Mouse (Mus musculus) myocyte (in vitro differentiated cells): Measurements from ENCODE around the gene Dph1. TPM values are rescaled to one million over a fixed set of nuclear protein-coding genes. Genes with fewer than 3 reads are reported as not detected.
A peak's percentile ranks its signal among the peaks of the same experiment; 100 is the strongest.
"Not testable (repeated sequence)": the region's sequence is repeated elsewhere in the genome, so short reads cannot be mapped to it uniquely, and the experiment has no call there.

Experiments used
- H3K27me3 ChIP-seq: one replicate; pipeline ENCODE4 v1.6.1; 2011; ENCODE audit not compliant: control insufficient read depth, insufficient read depth, insufficient read length
- H3K36me3 ChIP-seq: one replicate; pipeline ENCODE4 v1.6.1; 2011; ENCODE audit not compliant: control insufficient read depth, insufficient read depth
- H3K4me2 ChIP-seq: one replicate; pipeline ENCODE4 v1.6.1; 2011; ENCODE audit warnings: low read depth, control low read depth
- H3K4me3 ChIP-seq: one replicate; pipeline ENCODE4 v1.5.1; 2011; ENCODE audit warnings: mild to moderate bottlenecking, control low read depth, moderate library complexity
- H3K79me2 ChIP-seq: one replicate; pipeline ENCODE4 v1.6.1; 2011; ENCODE audit not compliant: control insufficient read depth, insufficient read depth
- H3ac ChIP-seq: one replicate; pipeline ENCODE4 v1.6.1; 2011; ENCODE audit not compliant: control insufficient read depth, insufficient read length
- CEBPB ChIP-seq: IDR thresholded peaks from 2 replicates; pipeline ENCODE4 v1.6.1; 2011; ENCODE audit warnings: mild to moderate bottlenecking, moderate library complexity; ENCODE audit not compliant: poor library complexity, insufficient read depth, severe bottlenecking
- E2F4 ChIP-seq: IDR thresholded peaks from one replicate; pipeline ENCODE4 v1.6.1; 2011; ENCODE audit warnings: mild to moderate bottlenecking, control low read depth, moderate library complexity; ENCODE audit not compliant: insufficient read depth
- MAX ChIP-seq: IDR thresholded peaks from one replicate; pipeline ENCODE4 v1.6.1; 2011; ENCODE audit warnings: low read depth, mild to moderate bottlenecking, control low read depth
- MYOD1 ChIP-seq, 3 experiments: IDR thresholded peaks; one replicate each; pipeline ENCODE4 v1.6.1; 2011; ENCODE audit warnings: control low read depth in 2 of 3, low read depth in 2 of 3, mild to moderate bottlenecking in 2 of 3, moderate library complexity in 1 of 3; ENCODE audit not compliant: insufficient read length in 2 of 3, control insufficient read depth in 1 of 3
- MYOG ChIP-seq, 3 experiments: IDR thresholded peaks; one replicate each; pipeline ENCODE4 v1.6.1; 2011; ENCODE audit warnings: control low read depth in 2 of 3, low read depth in 2 of 3, mild to moderate bottlenecking in 2 of 3; ENCODE audit not compliant: insufficient read length in 2 of 3, control insufficient read depth in 1 of 3, insufficient read depth in 1 of 3
- POLR2A ChIP-seq: IDR thresholded peaks from one replicate; pipeline ENCODE4 v1.6.1; 2011; ENCODE audit warnings: low read depth, mild to moderate bottlenecking, control low read depth, moderate library complexity; ENCODE audit not compliant: insufficient read length
- POLR2AphosphoS2 ChIP-seq: IDR thresholded peaks from one replicate; pipeline ENCODE4 v1.6.1; 2011; ENCODE audit warnings: low read depth, control low read depth; ENCODE audit not compliant: insufficient read length
- REST ChIP-seq: IDR thresholded peaks from one replicate; pipeline ENCODE4 v1.6.1; 2011; ENCODE audit warnings: mild to moderate bottlenecking, control low read depth, moderate library complexity; ENCODE audit not compliant: insufficient read depth, insufficient read length
- SRF ChIP-seq: IDR thresholded peaks from one replicate; pipeline ENCODE4 v1.6.1; 2011; ENCODE audit warnings: low read depth; ENCODE audit not compliant: control insufficient read depth, insufficient read length
- TCF12 ChIP-seq: IDR thresholded peaks from one replicate; pipeline ENCODE4 v1.6.1; 2011; ENCODE audit warnings: mild to moderate bottlenecking, control low read depth; ENCODE audit not compliant: poor library complexity, insufficient read depth, severe bottlenecking
- TCF3 ChIP-seq: IDR thresholded peaks from one replicate; pipeline ENCODE4 v1.6.1; 2011; ENCODE audit warnings: low read depth, control low read depth; ENCODE audit not compliant: insufficient read length
- USF1 ChIP-seq: IDR thresholded peaks from one replicate; pipeline ENCODE4 v1.6.1; 2011; ENCODE audit warnings: low read depth, mild to moderate bottlenecking, control low read depth, moderate library complexity
- polyA plus RNA-seq: library from polyadenylated mRNA; unstranded; fragments of >200 nt; fragmentation: generic; extraction: Trizol; gene quantifications from one replicate; pipeline ENCODE4 v1.2.1, GENCODE M21; 2012; ENCODE audit warnings: missing spikeins

The Dph1 gene
- polyA plus RNA-seq, 1 experiment: 15.8 TPM

DNA sequence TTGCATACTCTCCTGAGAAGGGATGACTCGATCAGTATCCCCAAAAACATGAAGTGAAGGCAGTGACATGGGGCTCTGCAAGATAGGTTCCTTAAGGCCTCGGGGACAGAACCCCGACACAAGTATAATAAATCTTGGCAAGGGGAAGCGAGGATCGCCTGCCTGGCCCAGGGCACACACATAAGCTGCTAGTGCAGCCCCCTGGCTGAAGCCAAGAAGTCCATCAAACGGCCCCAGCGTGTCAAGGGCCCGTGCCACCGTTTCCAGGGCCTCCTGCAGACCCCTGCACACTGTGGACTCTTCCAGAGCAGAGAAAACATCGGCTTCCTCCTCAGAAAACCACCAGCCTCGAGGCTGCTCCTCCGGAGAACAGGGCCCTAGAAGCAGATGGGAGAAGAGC is 13.0 kb downstream of the Dph1 start:
- peak overlapping the region; percentile 15 for H3ac ChIP-seq
- no peaks in the 10 kb centered on the region for H3K27me3 ChIP-seq
- H3K4me3 ChIP-seq: peak overlapping the region; percentile 87
- H3K4me2 ChIP-seq: peak overlapping the region; percentile 97
- H3K79me2 ChIP-seq: peaks cover 13% of the 10 kb centered on the region
- TF ChIP-seq E2F4 (no peak), TCF12 (no peak), SRF (no peak), REST (no peak), CEBPB (no peak), MYOD1 (IDR thresholded peaks at IDR 0.05; ENCODE audit: control insufficient read depth in 1 of 3, insufficient read length in 2 of 3, low read depth in 2 of 3) (no peak), TCF3 (no peak), USF1 (no peak), MYOG (IDR thresholded peaks at IDR 0.05; ENCODE audit: control insufficient read depth in 1 of 3, insufficient read depth in 1 of 3, insufficient read length in 2 of 3, low read depth in 2 of 3) (no peak), POLR2A (no peak), POLR2AphosphoS2 (no peak), MAX (no peak)
- H3K36me3 ChIP-seq: peaks cover 8% of the 10 kb centered on the region

DNA sequence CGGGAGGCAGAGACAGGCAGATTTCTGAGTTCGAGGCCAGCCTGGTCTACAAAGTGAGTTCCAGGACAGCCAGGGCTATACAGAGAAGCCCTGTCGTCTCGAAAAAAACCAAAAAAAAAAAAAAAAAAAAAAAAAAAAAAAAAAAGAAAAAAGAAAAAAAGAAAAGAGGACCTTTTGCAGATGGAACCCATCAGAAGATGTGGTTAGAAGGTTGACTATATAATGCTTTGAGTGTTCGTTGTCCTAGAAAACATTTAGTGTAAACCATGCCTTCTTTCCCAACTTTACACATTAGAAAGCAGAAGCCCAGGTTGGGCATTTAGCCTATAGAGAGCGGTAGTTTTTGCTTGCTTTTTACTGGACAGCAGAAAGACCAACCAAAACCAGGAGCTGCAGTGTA is 16.5 kb downstream of the Dph1 start:
- not testable (repeated sequence) for H3ac ChIP-seq, H3K27me3 ChIP-seq, H3K4me2 ChIP-seq, H3K36me3 ChIP-seq, H3K4me3 ChIP-seq
- H3K79me2 ChIP-seq: peaks cover 13% of the 10 kb centered on the region

DNA sequence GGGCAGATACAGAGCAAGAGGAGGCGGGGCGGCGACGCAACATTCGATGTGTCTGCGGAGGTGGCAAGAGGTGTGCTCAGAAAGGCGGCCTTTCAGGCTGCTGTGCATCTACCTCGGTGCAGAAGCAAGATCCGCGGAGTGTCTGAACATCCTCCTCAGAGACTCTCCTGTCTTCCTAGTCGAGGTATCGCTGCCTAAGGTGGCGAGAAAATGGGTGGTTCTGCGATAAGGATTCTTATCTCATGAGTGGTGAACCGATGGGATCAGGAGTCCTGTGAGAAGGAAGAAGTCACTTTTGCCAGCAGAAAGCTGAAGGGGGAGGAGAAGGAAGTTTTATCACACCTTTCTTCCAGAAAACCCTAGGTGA is 17.3 kb downstream of the Dph1 start:
- H3K27me3 ChIP-seq: no peaks in the 10 kb centered on the region
- no peak for TF ChIP-seq CEBPB
- TF ChIP-seq MYOD1 (IDR thresholded peaks at IDR 0.05; ENCODE audit: control insufficient read depth in 1 of 3, insufficient read length in 2 of 3, low read depth in 2 of 3): no peak
- peak; percentile 4 for TF ChIP-seq POLR2A
- no peak for TF ChIP-seq TCF12
- no peak overlapping the region for H3ac ChIP-seq
- peak overlapping the region; percentile 72 for H3K4me2 ChIP-seq
- peak overlapping the region; percentile 31 for H3K4me3 ChIP-seq
- H3K79me2 ChIP-seq: peaks cover 13% of the 10 kb centered on the region
- no peaks in the 10 kb centered on the region for H3K36me3 ChIP-seq

DNA sequence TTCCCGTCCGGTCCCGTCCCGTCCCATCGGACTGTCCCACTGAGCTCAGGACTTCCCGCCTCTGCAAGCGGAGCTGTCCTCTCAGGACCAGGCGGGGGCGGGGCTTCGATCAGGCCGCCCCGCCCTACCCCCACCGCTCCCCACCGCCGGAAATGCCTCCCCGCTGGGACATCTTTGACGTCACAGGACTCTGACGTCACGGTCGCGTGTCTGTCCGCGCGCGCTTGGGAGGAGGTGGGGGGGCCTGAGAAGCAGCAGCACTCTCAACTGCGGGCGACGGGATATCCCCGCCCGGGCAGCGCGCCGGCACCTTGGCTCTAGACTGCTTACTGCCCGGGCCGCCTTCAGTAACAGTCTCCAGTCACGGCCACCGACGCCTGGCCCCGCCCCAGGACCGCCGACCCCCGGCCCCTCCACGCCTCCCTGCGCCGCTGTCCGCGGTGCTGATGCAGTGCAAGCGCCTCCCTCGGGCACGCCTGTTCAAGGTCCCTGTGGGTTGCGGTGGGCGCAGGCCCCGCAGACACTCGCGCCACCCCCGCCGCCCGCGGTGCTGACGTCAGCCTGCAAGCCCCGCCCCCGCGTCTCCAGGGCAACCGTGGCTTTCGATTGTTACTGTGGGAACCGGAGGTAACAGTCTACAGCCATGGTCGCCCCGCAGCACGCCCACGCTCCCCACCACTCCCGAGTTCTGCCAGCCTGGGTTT is 17.8 kb downstream of the Dph1 start:
- no peak overlapping the region for H3ac ChIP-seq
- TF ChIP-seq MYOG (IDR thresholded peaks at IDR 0.05; ENCODE audit: control insufficient read depth in 1 of 3, insufficient read depth in 1 of 3, insufficient read length in 2 of 3, low read depth in 2 of 3) (peak in 2 of 3 experiments; percentile 21 to 30), REST (peak; percentile 92), POLR2A (peak; percentile 11), MYOD1 (IDR thresholded peaks at IDR 0.05; ENCODE audit: control insufficient read depth in 1 of 3, insufficient read length in 2 of 3, low read depth in 2 of 3) (peak in 1 of 3 experiments; percentile 35), E2F4 (no peak), CEBPB (no peak)
- H3K4me3 ChIP-seq: peak overlapping the region; percentile 31
- H3K27me3 ChIP-seq: no peaks in the 10 kb centered on the region
- H3K36me3 ChIP-seq: no peaks in the 10 kb centered on the region
- H3K4me2 ChIP-seq: peak overlapping the region; percentile 72
- peaks cover 11% of the 10 kb centered on the region for H3K79me2 ChIP-seq

DNA sequence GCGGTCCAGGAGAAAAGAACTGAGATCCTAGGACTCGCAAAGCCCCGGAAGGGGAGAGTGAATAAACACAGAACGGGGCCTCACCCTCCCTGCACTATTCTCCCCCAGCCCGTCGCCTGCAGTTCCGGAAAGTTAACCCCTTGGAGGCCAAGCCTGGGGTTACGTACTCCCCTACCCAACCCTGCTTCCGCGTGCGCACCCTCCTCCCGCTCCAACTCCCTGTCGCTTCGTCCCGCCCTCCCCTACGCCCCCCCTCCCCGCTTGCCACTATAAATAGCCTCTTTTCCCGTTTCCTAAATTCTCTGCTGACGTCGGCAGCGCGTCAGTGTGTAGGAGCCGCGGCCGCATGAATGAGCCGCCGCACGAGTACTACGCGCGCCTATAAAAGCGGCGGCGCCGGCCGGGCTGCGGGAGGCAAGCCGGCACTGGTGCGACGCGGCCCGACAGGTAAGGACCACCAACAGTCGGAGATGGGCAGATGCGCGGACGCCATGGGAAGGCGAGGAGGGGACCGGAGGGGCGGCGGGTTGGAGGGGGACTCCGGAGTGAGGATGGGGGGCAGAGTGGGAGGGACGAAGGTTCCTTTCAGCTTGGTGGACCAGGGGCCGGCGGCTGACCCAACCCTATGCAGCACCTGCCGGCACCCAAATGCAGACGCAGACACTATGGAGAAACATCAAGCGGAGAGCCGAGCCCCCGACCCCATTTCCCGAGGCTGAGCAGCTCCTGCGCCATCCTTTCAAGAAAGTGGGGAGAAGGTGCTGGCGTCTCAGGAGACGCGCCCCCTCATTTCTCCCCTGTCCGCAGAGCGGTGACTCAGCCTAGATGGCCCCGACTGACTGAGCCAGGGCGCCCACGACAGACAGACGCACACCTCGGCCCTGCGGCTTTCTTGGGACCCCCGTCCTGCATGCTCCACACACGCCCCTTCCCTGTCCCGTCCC is 18.6 kb downstream of the Dph1 start:
- peaks cover 3% of the 10 kb centered on the region for H3K79me2 ChIP-seq
- no peaks in the 10 kb centered on the region for H3K27me3 ChIP-seq
- H3K36me3 ChIP-seq: no peaks in the 10 kb centered on the region
- peak overlapping the region; percentile 72 for H3K4me2 ChIP-seq
- no peak overlapping the region for H3ac ChIP-seq
- no peak for TF ChIP-seq CEBPB
- no peak for TF ChIP-seq MYOD1 (IDR thresholded peaks at IDR 0.05; ENCODE audit: control insufficient read depth in 1 of 3, insufficient read length in 2 of 3, low read depth in 2 of 3)
- no peak for TF ChIP-seq TCF3
- no peak for TF ChIP-seq POLR2AphosphoS2
- no peak for TF ChIP-seq USF1
- TF ChIP-seq TCF12: no peak
- no peak for TF ChIP-seq E2F4
- no peak for TF ChIP-seq MAX
- TF ChIP-seq SRF: no peak
- no peak for TF ChIP-seq REST
- TF ChIP-seq MYOG (IDR thresholded peaks at IDR 0.05; ENCODE audit: control insufficient read depth in 1 of 3, insufficient read depth in 1 of 3, insufficient read length in 2 of 3, low read depth in 2 of 3): no peak
- no peak for TF ChIP-seq POLR2A
- H3K4me3 ChIP-seq: peak overlapping the region; percentile 31
